Mouse (Mus musculus): ENCODE data around the gene Mt4. TPM values are rescaled to one million over a fixed set of nuclear protein-coding genes. Genes with fewer than 3 reads are reported as not detected.

Mt4 gene
- total RNA-seq, 2 experiments from 2014 or later: not detected

- intact Hi-C loops (cut with DNase I): no loop called here
- DNase-seq: no peak
Observed at GRCm38 (mm10) chr8:94177716-94178390, 40.9 kb downstream of the Mt4 start.

- peak; percentile 89 to 91 for DNase-seq
- intact Hi-C loops (cut with DNase I): no loop called here
Observed at GRCm38 (mm10) chr8:94178857-94179712, 42.1 kb downstream of the Mt4 start, which contains the start of gene Mt1. Gene Mt1, plus strand, starts transcription at chr8:94179082.

GRCm38 (mm10) chr8:94179713-94180560 is 42.9 kb downstream of the Mt4 start:
- DNase-seq: peak; percentile 31 to 35
- intact Hi-C loops (cut with DNase I): no loop called here

GRCm38 (mm10) chr8:94180561-94180908 is 43.5 kb downstream of the Mt4 start:
- DNase-seq: no peak
- intact Hi-C loops (cut with DNase I): no loop called here

GRCm38 (mm10) chr8:94182055-94182929 is 45.3 kb downstream of the Mt4 start:
- no peak for DNase-seq
- intact Hi-C loops (cut with DNase I): no loop called here

GRCm38 (mm10) chr8:94183117-94183516 is 46.1 kb downstream of the Mt4 start:
- DNase-seq: peak; percentile 85 to 87
- intact Hi-C loops (cut with DNase I): no loop called here

- intact Hi-C loops (cut with DNase I): no loop called here
- DNase-seq: no peak
Observed at GRCm38 (mm10) chr8:94184357-94184843, 47.4 kb downstream of the Mt4 start.

GRCm38 (mm10) chr8:94185791-94186190 is 48.8 kb downstream of the Mt4 start:
- no peak for DNase-seq
- intact Hi-C loops (cut with DNase I): loop anchor here (2.0 kb wide), 1 partner anchor 19 kb away; no protein-coding TSS in a partner anchor

GRCm38 (mm10) chr8:94186542-94186941 is 49.5 kb downstream of the Mt4 start:
- intact Hi-C loops (cut with DNase I): loop anchor here (2.0 kb wide), 1 partner anchor 20 kb away; no protein-coding TSS in a partner anchor
- peak; percentile 74 to 80 for DNase-seq

GRCm38 (mm10) chr8:94187290-94188002 is 50.4 kb downstream of the Mt4 start:
- no peak for DNase-seq
- intact Hi-C loops (cut with DNase I): loop anchor here (2.0 kb wide), 1 partner anchor 21 kb away; no protein-coding TSS in a partner anchor

Other genes with a start within 250 kb of the Mt4 start
- 100 to 1,000 TPM; 108 to 112 TPM for gene Amfr, start 124.4 kb upstream of the Mt4 start, total RNA-seq (2021)
- gene Nudt21, start 100.2 kb upstream of the Mt4 start, total RNA-seq (2021): 10 to 100 TPM; 29.2 to 30.3 TPM
- gene Ogfod1, start 100.0 kb upstream of the Mt4 start, total RNA-seq (2021): 10 to 100 TPM; 23.0 to 23.9 TPM
- gene Bbs2, start 38.3 kb upstream of the Mt4 start, total RNA-seq (2021): 1 to 10 TPM; 5.3 to 7.9 TPM
- 1 to 10 TPM; 4.9 to 5.5 TPM for gene Mt3, start 15.4 kb downstream of the Mt4 start, total RNA-seq (2021)
- gene Mt2, start 35.5 kb downstream of the Mt4 start, total RNA-seq (2021): 10 to 100 TPM; 71.0 to 71.3 TPM
- gene Mt1, start 41.9 kb downstream of the Mt4 start, total RNA-seq (2021): 100 to 1,000 TPM; 388 to 401 TPM
- gene Nup93, start 77.4 kb downstream of the Mt4 start, total RNA-seq (2021): 10 to 100 TPM; 17.3 to 20.2 TPM
- gene Slc12a3, start 192.0 kb downstream of the Mt4 start, total RNA-seq (2021): under 1 TPM; 0.22 to 0.88 TPM
- 100 to 1,000 TPM; 168 to 178 TPM for gene Herpud1, start 249.2 kb downstream of the Mt4 start, total RNA-seq (2021)